Mouse (Mus musculus) lung, adult 2 months (tissue): ENCODE measurements at regions not wholly inside any gene's neighbourhood (a gene's known extent, or its start where the extent isn't known, plus 50 kb on each side); places are given as distances from the start of the nearest gene placed in this dataset.

Experiments used
- CTCF ChIP-seq: fragments of 200-500 bp; IDR thresholded peaks from 2 replicates; pipeline ENCODE4 v1.5.1; 2011; ENCODE audit warnings: mild to moderate bottlenecking, low read length, control low read depth; ENCODE audit not compliant: insufficient read depth
- POLR2A ChIP-seq: fragments of 200-500 bp; IDR thresholded peaks from 2 replicates; pipeline ENCODE4 v1.6.1; 2011; ENCODE audit warnings: low read depth, mild to moderate bottlenecking, control low read depth, low read length, borderline replicate concordance; ENCODE audit errors: extremely low read depth

GRCm38 (mm10) chr9:34427711-34428110, 58.0 kb upstream of the Kirrel3 start:
- TF ChIP-seq POLR2A (no peak), CTCF (no peak)
